15 mouse cellular contexts compared by ENCODE assay signal in genomic region chr4:141115398-141115797, GRCm38 (mm10). TPM values are rescaled to one million over a fixed set of nuclear protein-coding genes. Genes with fewer than 3 reads are reported as not detected.
DNase-seq lines count a peak whose midpoint lies in the region; ATAC-seq and TF ChIP-seq lines count a peak whose summit lies in the region.
"Had no signal": no experiment of that assay in that cellular context is flagged by ENCODE, and none has a peak within 500 bp of the region (broad histone marks: within the 10 kb centered on the region; RNA-seq: fewer than 3 reads in every experiment).

No protein-coding gene starts in this region.

- H3K9ac ChIP-seq in hindbrain, embryonic 16.5 days (ENCODE audit: low read depth, low read length), result no peak overlapping the region
- H3K9ac ChIP-seq in hindbrain, embryonic 12.5 days, result no peak overlapping the region
- H3K9ac ChIP-seq in midbrain, embryonic 12.5 days (replicated peaks), result no peak overlapping the region
- H3K9ac ChIP-seq in midbrain, embryonic 14.5 days (replicated peaks; ENCODE audit: low read length), result no peak overlapping the region
- H3K9ac ChIP-seq in liver, adult 2 months (ENCODE audit: low read depth, low read length), result no peak overlapping the region

- WGBS in hindbrain, embryonic 16.5 days, result 71% methylated on average over 8 of the region's 8 CpGs
- WGBS in hindbrain, embryonic 12.5 days, result 79% methylated on average over 8 of the region's 8 CpGs
- 54% methylated on average over 8 of the region's 8 CpGs for WGBS in midbrain, embryonic 12.5 days
- WGBS in midbrain, embryonic 14.5 days, result 45% methylated on average over 8 of the region's 8 CpGs
- 74% methylated on average over 8 of the region's 8 CpGs for WGBS in liver, adult 2 months

- no peak overlapping the region for H3K4me3 ChIP-seq in hindbrain, embryonic 16.5 days (ENCODE audit: low read length)
- no peak overlapping the region for H3K4me3 ChIP-seq in hindbrain, embryonic 12.5 days
- H3K4me3 ChIP-seq in midbrain, embryonic 12.5 days, result no peak overlapping the region
- no peak overlapping the region for H3K4me3 ChIP-seq in midbrain, embryonic 14.5 days (replicated peaks; ENCODE audit: low read depth, low read length)
- H3K4me3 ChIP-seq in liver, adult 2 months (ENCODE audit: insufficient read depth, low read depth, low read length), result no peak overlapping the region

- H3K79me2 ChIP-seq in liver, adult 2 months (ENCODE audit: control insufficient read depth, insufficient read depth, low read length), result peaks cover 4% of the 10 kb centered on the region; the same call in 1 of the 2 replicates

- H3K4me1 ChIP-seq in hindbrain, embryonic 16.5 days (ENCODE audit: control insufficient read depth, insufficient read depth, low read depth, low read length), result peaks cover 6% of the 10 kb centered on the region
- peaks cover 16% of the 10 kb centered on the region for H3K4me1 ChIP-seq in hindbrain, embryonic 12.5 days
- H3K4me1 ChIP-seq in midbrain, embryonic 12.5 days, result peaks cover 9% of the 10 kb centered on the region; the same call in 1 of the 2 replicates
- H3K4me1 ChIP-seq in midbrain, embryonic 14.5 days (ENCODE audit: control insufficient read depth, insufficient read depth, low read length), result no peaks in the 10 kb centered on the region
- no peaks in the 10 kb centered on the region for H3K4me1 ChIP-seq in liver, adult 2 months (ENCODE audit: control insufficient read depth, insufficient read depth, low read length)

- ATAC-seq in hindbrain, embryonic 16.5 days, result no peak
- ATAC-seq in hindbrain, embryonic 12.5 days (ENCODE audit: low FRiP score), result no peak
- no peak for ATAC-seq in midbrain, embryonic 12.5 days (ENCODE audit: low FRiP score, low read depth)
- ATAC-seq in midbrain, embryonic 14.5 days (ENCODE audit: low FRiP score, low TSS enrichment), result no peak

- no peak overlapping the region for H3K4me2 ChIP-seq in hindbrain, embryonic 16.5 days (ENCODE audit: low read length)
- H3K4me2 ChIP-seq in hindbrain, embryonic 12.5 days (replicated peaks), result no peak overlapping the region
- H3K4me2 ChIP-seq in midbrain, embryonic 12.5 days (replicated peaks), result no peak overlapping the region
- H3K4me2 ChIP-seq in midbrain, embryonic 14.5 days (ENCODE audit: low read length), result no peak overlapping the region

- TF ChIP-seq CTCF in liver, adult 2 months (IDR thresholded peaks at IDR 0.05; ENCODE audit: low read depth, low read length), result no peak

- peak overlapping the region; percentile 29; the same call in 1 of the 2 replicates for H3K27ac ChIP-seq in hindbrain, embryonic 16.5 days (ENCODE audit: low read depth, low read length)
- no peak overlapping the region for H3K27ac ChIP-seq in hindbrain, embryonic 12.5 days
- H3K27ac ChIP-seq in midbrain, embryonic 12.5 days (replicated peaks), result 0 out of 2 replicates have a peak overlapping the region, but pooled peaks have one; percentile 30
- no peak overlapping the region for H3K27ac ChIP-seq in midbrain, embryonic 14.5 days (replicated peaks; ENCODE audit: low read depth, low read length)
- H3K27ac ChIP-seq in liver, adult 2 months (replicated peaks; ENCODE audit: insufficient read depth, low read depth, low read length), result no peak overlapping the region

- peaks cover 7% of the 10 kb centered on the region for H3K36me3 ChIP-seq in hindbrain, embryonic 16.5 days (ENCODE audit: control insufficient read depth, insufficient read depth, low read length)
- H3K36me3 ChIP-seq in hindbrain, embryonic 12.5 days, result peaks cover 72% of the 10 kb centered on the region
- peaks cover 75% of the 10 kb centered on the region for H3K36me3 ChIP-seq in midbrain, embryonic 12.5 days
- H3K36me3 ChIP-seq in midbrain, embryonic 14.5 days (ENCODE audit: control insufficient read depth, insufficient read depth, low read length), result peaks cover 62% of the 10 kb centered on the region
- peaks cover 9% of the 10 kb centered on the region; the same call in 1 of the 2 replicates for H3K36me3 ChIP-seq in liver, adult 2 months (ENCODE audit: control insufficient read depth, insufficient read depth, low read length)

- no peak for TF ChIP-seq POLR2A in liver, adult 2 months (IDR thresholded peaks at IDR 0.05; ENCODE audit: extremely low read depth, insufficient read depth, low read length)

- no peak for DNase-seq in midbrain, embryonic 14.5 days
- DNase-seq in liver, adult 2 months (ENCODE audit: extremely low read depth, low read depth, low spot score), result peak; percentile 47
- peak; percentile 55 for DNase-seq in yolk sac, embryonic 10.5 days (ENCODE audit: low spot score)
- DNase-seq in ovary, postnatal 36 days (ENCODE audit: low spot score), result no peak
- DNase-seq: kidney, adult 8-10 months; right cerebral cortex, postnatal 25 days; thymus, adult 18-20 months had no signal

- no peaks in the 10 kb centered on the region for H3K9me3 ChIP-seq in hindbrain, embryonic 16.5 days (ENCODE audit: control insufficient read depth, low read length)
- peaks cover 4% of the 10 kb centered on the region; the same call in 1 of the 2 replicates for H3K9me3 ChIP-seq in hindbrain, embryonic 12.5 days (replicated peaks)
- no peaks in the 10 kb centered on the region for H3K9me3 ChIP-seq in midbrain, embryonic 12.5 days
- H3K9me3 ChIP-seq in midbrain, embryonic 14.5 days (ENCODE audit: control insufficient read depth, low read length), result no peaks in the 10 kb centered on the region

- no peaks in the 10 kb centered on the region for H3K27me3 ChIP-seq in hindbrain, embryonic 16.5 days (replicated peaks; ENCODE audit: control insufficient read depth, insufficient read depth, low read length)
- no peaks in the 10 kb centered on the region for H3K27me3 ChIP-seq in hindbrain, embryonic 12.5 days
- H3K27me3 ChIP-seq in midbrain, embryonic 12.5 days, result no peaks in the 10 kb centered on the region
- H3K27me3 ChIP-seq in midbrain, embryonic 14.5 days (ENCODE audit: control insufficient read depth, insufficient read depth, low read length), result no peaks in the 10 kb centered on the region
- H3K27me3 ChIP-seq in liver, adult 2 months (ENCODE audit: control insufficient read depth, insufficient read depth, low read length), result no peaks in the 10 kb centered on the region

RNA-seq across cellular contexts. Expression of gene Szrd1, which starts 24.2 kb away (rescaled TPM):
- polyA plus RNA-seq in hindbrain, embryonic 16.5 days (2015; fragmentation: Nextera tagmentation; extraction: Ambion mirVana), result 22.4 and 23.9 TPM in 2 replicates
- polyA plus RNA-seq in hindbrain, embryonic 12.5 days (2016; fragmentation: Nextera tagmentation; extraction: Ambion mirVana), result 30.7 and 32.4 TPM in 2 replicates
- 28.5 and 33.9 TPM in 2 replicates for polyA plus RNA-seq in midbrain, embryonic 12.5 days (2016; fragmentation: Nextera tagmentation; extraction: Ambion mirVana)
- polyA plus RNA-seq in midbrain, embryonic 14.5 days (2014; fragmentation: Nextera tagmentation; extraction: Ambion mirVana), result 17.1 and 38.5 TPM in 2 replicates
- total RNA-seq in liver, adult 2 months (2014; rRNA removed), result 26.6 and 39.5 TPM in 2 replicates
- 43.6 and 46.8 TPM in 2 replicates for polyA plus RNA-seq in liver, adult 2 months (2012; rRNA removed)

RNA-seq across cellular contexts. Expression of gene Spata21, which starts 27.3 kb away (rescaled TPM):
- 0.60 and 1.0 TPM in 2 replicates for polyA plus RNA-seq in hindbrain, embryonic 16.5 days (2015; fragmentation: Nextera tagmentation; extraction: Ambion mirVana)
- 0.13 TPM in 1 of 2 replicates, not detected in the other for polyA plus RNA-seq in hindbrain, embryonic 12.5 days (2016; fragmentation: Nextera tagmentation; extraction: Ambion mirVana)
- 0.31 TPM in 1 of 2 replicates, not detected in the other for polyA plus RNA-seq in midbrain, embryonic 12.5 days (2016; fragmentation: Nextera tagmentation; extraction: Ambion mirVana)
- polyA plus RNA-seq in midbrain, embryonic 14.5 days (2014; fragmentation: Nextera tagmentation; extraction: Ambion mirVana), result 0.24 TPM in 1 of 2 replicates, not detected in the other
- not detected in 2 replicates for total RNA-seq in liver, adult 2 months (2014; rRNA removed)
- not detected in 2 replicates for polyA plus RNA-seq in liver, adult 2 months (2012; rRNA removed)
- total RNA-seq: adrenal gland, postnatal 36 days; common myeloid progenitor, adult 5-6 weeks; hematopoietic stem cell, adult 5-6 weeks had no signal
- polyA plus RNA-seq: embryonic facial prominence, embryonic 14.5 days; forebrain, embryonic 11.5 days had no signal

RNA-seq across cellular contexts. Expression of gene Fbxo42, which starts 32.3 kb away (rescaled TPM):
- 20.4 and 24.8 TPM in 2 replicates for polyA plus RNA-seq in hindbrain, embryonic 16.5 days (2015; fragmentation: Nextera tagmentation; extraction: Ambion mirVana)
- polyA plus RNA-seq in hindbrain, embryonic 12.5 days (2016; fragmentation: Nextera tagmentation; extraction: Ambion mirVana), result 28.3 and 28.6 TPM in 2 replicates
- 26.6 and 27.0 TPM in 2 replicates for polyA plus RNA-seq in midbrain, embryonic 12.5 days (2016; fragmentation: Nextera tagmentation; extraction: Ambion mirVana)
- polyA plus RNA-seq in midbrain, embryonic 14.5 days (2014; fragmentation: Nextera tagmentation; extraction: Ambion mirVana), result 28.6 and 31.9 TPM in 2 replicates
- total RNA-seq in liver, adult 2 months (2014; rRNA removed), result 2.0 and 2.8 TPM in 2 replicates
- 4.6 and 6.3 TPM in 2 replicates for polyA plus RNA-seq in liver, adult 2 months (2012; rRNA removed)

RNA-seq across cellular contexts. Expression of gene Necap2, which starts 37.2 kb away (rescaled TPM):
- polyA plus RNA-seq in hindbrain, embryonic 16.5 days (2015; fragmentation: Nextera tagmentation; extraction: Ambion mirVana), result 54.0 and 55.5 TPM in 2 replicates
- 57.6 and 60.7 TPM in 2 replicates for polyA plus RNA-seq in hindbrain, embryonic 12.5 days (2016; fragmentation: Nextera tagmentation; extraction: Ambion mirVana)
- 54.7 and 56.8 TPM in 2 replicates for polyA plus RNA-seq in midbrain, embryonic 12.5 days (2016; fragmentation: Nextera tagmentation; extraction: Ambion mirVana)
- polyA plus RNA-seq in midbrain, embryonic 14.5 days (2014; fragmentation: Nextera tagmentation; extraction: Ambion mirVana), result 38.4 and 43.3 TPM in 2 replicates
- 5.2 and 8.5 TPM in 2 replicates for total RNA-seq in liver, adult 2 months (2014; rRNA removed)
- 7.6 and 11.3 TPM in 2 replicates for polyA plus RNA-seq in liver, adult 2 months (2012; rRNA removed)

RNA-seq across cellular contexts. Expression of gene Crocc, which starts 55.0 kb away (rescaled TPM):
- 4.6 and 4.9 TPM in 2 replicates for polyA plus RNA-seq in hindbrain, embryonic 16.5 days (2015; fragmentation: Nextera tagmentation; extraction: Ambion mirVana)
- polyA plus RNA-seq in hindbrain, embryonic 12.5 days (2016; fragmentation: Nextera tagmentation; extraction: Ambion mirVana), result 13.2 and 14.1 TPM in 2 replicates
- 14.2 and 15.9 TPM in 2 replicates for polyA plus RNA-seq in midbrain, embryonic 12.5 days (2016; fragmentation: Nextera tagmentation; extraction: Ambion mirVana)
- 7.2 and 7.4 TPM in 2 replicates for polyA plus RNA-seq in midbrain, embryonic 14.5 days (2014; fragmentation: Nextera tagmentation; extraction: Ambion mirVana)
- 0.67 and 0.74 TPM in 2 replicates for total RNA-seq in liver, adult 2 months (2014; rRNA removed)
- 0.76 and 1.7 TPM in 2 replicates for polyA plus RNA-seq in liver, adult 2 months (2012; rRNA removed)

Comparison
In these comparisons a context has a peak if more than half of its experiments do, and no peak if none do; other contexts are left out.
1. H3K27ac ChIP-seq: peak in hindbrain, embryonic 16.5 days (single experiment) and midbrain, embryonic 12.5 days (single experiment); none in hindbrain, embryonic 12.5 days (single experiment), midbrain, embryonic 14.5 days (single experiment) and liver, adult 2 months (single experiment).
2. DNase-seq: peak in liver, adult 2 months (single experiment) and yolk sac, embryonic 10.5 days (single experiment); none in midbrain, embryonic 14.5 days (single experiment) and ovary, postnatal 36 days (single experiment).